Mouse (Mus musculus) limb, embryonic 14.5 days (tissue): ENCODE measurements at regions not wholly inside any gene's neighbourhood (a gene's known extent, or its start where the extent isn't known, plus 50 kb on each side); places are given as distances from the start of the nearest gene placed in this dataset.
"Not testable (repeated sequence)": the region's sequence is repeated elsewhere in the genome, so short reads cannot be mapped to it uniquely, and the experiment has no call there.

Source experiments
- ATAC-seq: fragments of 200-750 bp; cut with Nextera tagmentation; 2 replicates; pipeline ENCODE4 v1.8.0; 2017; ENCODE audit warnings: low read depth, moderate number of reproducible peaks, moderate TSS enrichment; ENCODE audit not compliant: low FRiP score
- DNase-seq: peaks from one replicate; pipeline ENCODE4 v3.0.0-alpha.2; 2015; ENCODE audit warnings: low spot score
- H3K27ac ChIP-seq: fragments of 300-500 bp; sonication (generic); replicated peaks from 2 replicates; pipeline ENCODE4 v1.5.1; 2014; ENCODE audit warnings: low read depth, mild to moderate bottlenecking, low read length, moderate library complexity, mixed read lengths
- H3K27me3 ChIP-seq: fragments of 300-500 bp; sonication (generic); 2 replicates; pipeline ENCODE4 v1.6.1; 2014; ENCODE audit warnings: low read length, mixed read lengths; ENCODE audit not compliant: control insufficient read depth, insufficient read depth
- H3K36me3 ChIP-seq: fragments of 300-500 bp; sonication (generic); 2 replicates; pipeline ENCODE4 v1.6.1; 2014; ENCODE audit warnings: mild to moderate bottlenecking, low read length, moderate library complexity, mixed read lengths; ENCODE audit not compliant: control insufficient read depth, insufficient read depth
- H3K4me1 ChIP-seq: fragments of 300-500 bp; sonication (generic); 2 replicates; pipeline ENCODE4 v1.6.1; 2014; ENCODE audit warnings: antibody characterized with exemption, low read length, mixed read lengths; ENCODE audit not compliant: control insufficient read depth, insufficient read depth
- H3K4me2 ChIP-seq: fragments of 300-500 bp; sonication (generic); replicated peaks from 2 replicates; pipeline ENCODE4 v1.6.1; 2014; ENCODE audit warnings: low read depth, mild to moderate bottlenecking, low read length, moderate library complexity; ENCODE audit not compliant: severe bottlenecking
- H3K4me3 ChIP-seq: fragments of 300-500 bp; sonication (generic); replicated peaks from 2 replicates; pipeline ENCODE4 v1.5.1; 2014; ENCODE audit warnings: low read length
- H3K9ac ChIP-seq: fragments of 300-500 bp; sonication (generic); 2 replicates; pipeline ENCODE4 v1.6.1; 2014; ENCODE audit warnings: mild to moderate bottlenecking, low read depth, low read length, moderate library complexity; ENCODE audit not compliant: severe bottlenecking
- H3K9me3 ChIP-seq: fragments of 300-500 bp; sonication (generic); 2 replicates; pipeline ENCODE4 v1.6.1; 2016; ENCODE audit warnings: low read length; ENCODE audit not compliant: control insufficient read depth
- POLR2A ChIP-seq: fragments of 200-500 bp; IDR thresholded peaks from 2 replicates; pipeline ENCODE4 v1.8.0; 2012; ENCODE audit warnings: inconsistent platforms, mild to moderate bottlenecking, moderate library complexity, borderline replicate concordance; ENCODE audit not compliant: insufficient read depth, insufficient read length; ENCODE audit errors: extremely low read depth
- WGBS: fragments of 180-500 bp; shearing (Covaris S2); extraction: QIAGEN DNeasy Blood & Tissue Kit; methylation state at CpG from one replicate; pipeline ENCODE4 v1.1.7; 2014; 5-methylcytosine and 5-hydroxymethylcytosine counted together

DNA sequence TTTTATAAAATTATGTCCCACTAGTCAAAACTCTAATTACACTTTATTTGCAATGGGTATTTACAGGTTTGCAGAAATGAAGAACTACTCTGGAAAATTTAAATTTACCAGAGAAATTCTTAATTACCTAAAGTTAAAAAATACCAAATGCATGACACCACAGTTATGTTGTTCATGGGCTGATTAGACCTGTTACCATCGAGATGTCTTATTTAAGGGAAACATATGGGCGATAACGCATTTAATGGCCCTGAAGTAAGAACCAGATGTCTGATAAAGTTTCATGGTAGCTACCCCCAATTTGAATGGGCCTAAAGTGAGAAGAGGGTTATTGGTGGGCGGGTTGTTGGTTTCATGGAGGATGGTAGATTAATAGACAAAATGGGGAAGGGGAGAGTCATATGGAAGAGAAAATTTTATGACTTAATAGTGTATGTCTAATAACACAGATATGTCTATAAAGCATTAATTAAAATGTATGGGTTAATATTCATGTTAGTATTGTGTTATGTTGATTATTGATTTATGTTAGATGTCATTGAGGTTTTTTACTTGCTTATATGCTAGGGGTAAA, 299.0 kb downstream of the Gm8797 start:
- no peak overlapping the region for H3K4me2 ChIP-seq
- DNase-seq (no peak), ATAC-seq (no peak)
- no peaks in the 10 kb centered on the region for H3K27me3 ChIP-seq
- H3K36me3 ChIP-seq: no peaks in the 10 kb centered on the region
- H3K27ac ChIP-seq: no peak overlapping the region
- 75% methylated on average over 4 of the region's 4 CpGs for WGBS
- H3K4me3 ChIP-seq: no peak overlapping the region
- H3K9me3 ChIP-seq: no peaks in the 10 kb centered on the region
- H3K4me1 ChIP-seq: no peaks in the 10 kb centered on the region
- H3K9ac ChIP-seq: no peak overlapping the region
- no peak for TF ChIP-seq POLR2A

DNA sequence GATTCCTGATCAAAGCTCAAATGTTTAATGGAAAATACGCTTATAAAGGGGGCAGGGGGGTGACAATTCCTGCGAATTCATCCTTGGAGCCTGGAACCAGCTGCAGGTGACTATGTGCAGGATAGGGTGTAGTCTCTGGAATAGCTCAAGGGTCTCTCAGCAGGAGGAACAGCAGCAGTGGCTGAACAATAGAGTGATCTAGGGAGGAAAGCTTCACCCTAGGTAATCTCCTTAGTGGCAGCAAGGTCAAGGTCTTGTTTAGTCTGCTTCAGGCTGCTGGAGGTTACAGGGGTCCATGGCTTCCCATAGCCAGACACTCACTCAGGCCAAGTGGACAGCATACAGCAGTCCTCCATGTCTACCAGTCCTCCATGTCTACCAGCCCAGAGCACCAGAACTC, 301.3 kb downstream of the Gm8797 start:
- Histone ChIP-seq H3K27me3 (no peaks in the 10 kb centered on the region), H3K9ac (no peak overlapping the region), H3K4me1 (no peaks in the 10 kb centered on the region), H3K27ac (no peak overlapping the region), H3K9me3 (no peaks in the 10 kb centered on the region), H3K4me3 (no peak overlapping the region), H3K4me2 (no peak overlapping the region), H3K36me3 (no peaks in the 10 kb centered on the region)
- 90% methylated on average over 2 of the region's 2 CpGs for WGBS
- TF ChIP-seq POLR2A: no peak
- ATAC-seq (no peak), DNase-seq (no peak)

GRCm38 (mm10) chr3:6083855-6084254, 333.2 kb downstream of the Gm8797 start:
- H3K4me3 ChIP-seq: no peak overlapping the region
- WGBS: 61% methylated on average over 1 of the region's 1 CpGs
- no peaks in the 10 kb centered on the region for H3K27me3 ChIP-seq

GRCm38 (mm10) chr3:6087267-6087666, 336.7 kb downstream of the Gm8797 start:
- Histone ChIP-seq H3K4me3 (no peak overlapping the region), H3K27ac (no peak overlapping the region), H3K9me3 (no peaks in the 10 kb centered on the region), H3K4me1 (no peaks in the 10 kb centered on the region), H3K9ac (no peak overlapping the region), H3K27me3 (no peaks in the 10 kb centered on the region), H3K4me2 (no peak overlapping the region), H3K36me3 (no peaks in the 10 kb centered on the region)
- DNase-seq (no peak), ATAC-seq (no peak)
- no peak for TF ChIP-seq POLR2A
- WGBS: 67% methylated on average over 9 of the region's 9 CpGs

More at GRCm38 (mm10) chr3:6083855-6084254, 333.2 kb downstream of the Gm8797 start:
- H3K27ac ChIP-seq: no peak overlapping the region
- H3K36me3 ChIP-seq: no peaks in the 10 kb centered on the region
- ATAC-seq: no peak
- DNase-seq: no peak
- H3K4me2 ChIP-seq: no peak overlapping the region
- H3K4me1 ChIP-seq: no peaks in the 10 kb centered on the region
- no peaks in the 10 kb centered on the region for H3K9me3 ChIP-seq
- no peak overlapping the region for H3K9ac ChIP-seq
- TF ChIP-seq POLR2A: no peak

DNA sequence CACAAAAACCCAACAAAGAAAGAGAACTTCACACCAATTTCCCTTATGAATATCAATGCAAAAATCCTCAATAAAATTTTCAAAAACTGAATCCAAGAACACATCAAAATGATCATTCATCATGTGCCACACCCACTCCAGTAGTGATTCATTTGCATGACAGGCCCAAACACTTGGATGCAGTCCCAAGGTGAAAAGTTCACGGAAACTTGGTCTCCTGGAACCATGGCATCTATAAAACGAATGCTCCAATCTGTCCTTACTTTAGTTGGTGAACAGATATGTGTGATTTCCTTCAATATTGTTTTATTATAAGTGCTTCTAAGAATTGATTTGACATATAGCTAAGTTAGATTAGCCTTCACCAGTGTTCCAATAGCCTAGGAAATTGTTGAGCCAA, 343.3 kb downstream of the Gm8797 start:
- Histone ChIP-seq H3K27me3 (no peaks in the 10 kb centered on the region), H3K27ac (no peak overlapping the region), H3K4me1 (no peaks in the 10 kb centered on the region), H3K36me3 (no peaks in the 10 kb centered on the region), H3K9ac (no peak overlapping the region), H3K4me2 (no peak overlapping the region), H3K9me3 (no peaks in the 10 kb centered on the region), H3K4me3 (no peak overlapping the region)
- no peak for DNase-seq
- 91% methylated on average over 2 of the region's 2 CpGs for WGBS
- ATAC-seq: no peak
- no peak for TF ChIP-seq POLR2A

- not testable (repeated sequence) for H3K4me1 ChIP-seq, H3K27ac ChIP-seq, H3K27me3 ChIP-seq, H3K4me2 ChIP-seq, ATAC-seq, H3K9me3 ChIP-seq, DNase-seq, H3K36me3 ChIP-seq, H3K9ac ChIP-seq, H3K4me3 ChIP-seq
Measured at GRCm38 (mm10) chr3:6094410-6094809, 343.8 kb downstream of the Gm8797 start.
